Mouse (Mus musculus): ENCODE measurements around the gene Eif2b5. TPM values are rescaled to one million over a fixed set of nuclear protein-coding genes. Genes with fewer than 3 reads are reported as not detected.

The Eif2b5 gene
- polyA plus RNA-seq, 1 experiment from 2014 or later, result 121 TPM

GRCm38 (mm10) chr16:20548096-20548948, 49.7 kb downstream of the Eif2b5 start, which contains the start of gene Abcf3:
Gene Abcf3 (plus strand): TSS chr16:20548577.
- Histone ChIP-seq H3K27me3 (ENCODE audit: insufficient read depth, low read length) (no peaks in the 10 kb centered on the region), H3K36me3 (ENCODE audit: insufficient read depth, low read length) (peaks cover 56% of the 10 kb centered on the region), H3K9me3 (ENCODE audit: low read length) (no peaks in the 10 kb centered on the region), H3K4me3 (ENCODE audit: low read length) (peak within 1 kb of the TSS; percentile 91), H3K27ac (ENCODE audit: low read length) (peak within 1 kb of the TSS; percentile 85), H3K9ac (replicated peaks; ENCODE audit: low read length) (peak within 1 kb of the TSS; percentile 84), H3K4me1 (ENCODE audit: insufficient read depth, low read length) (peaks cover 12% of the 10 kb centered on the region), H3K4me2 (replicated peaks; ENCODE audit: low read depth, low read length) (peak within 1 kb of the TSS; percentile 83)
- WGBS, result under 1% methylated on average over 56 of the region's 56 CpGs
- ATAC-seq (ENCODE audit: low FRiP score, low TSS enrichment), result peak; percentile 99

- no peaks in the 10 kb centered on the region for H3K9me3 ChIP-seq (ENCODE audit: low read length)
These were observed 50.5 kb downstream of the Eif2b5 start for GRCm38 (mm10) chr16:20549161-20549560.

DNA sequence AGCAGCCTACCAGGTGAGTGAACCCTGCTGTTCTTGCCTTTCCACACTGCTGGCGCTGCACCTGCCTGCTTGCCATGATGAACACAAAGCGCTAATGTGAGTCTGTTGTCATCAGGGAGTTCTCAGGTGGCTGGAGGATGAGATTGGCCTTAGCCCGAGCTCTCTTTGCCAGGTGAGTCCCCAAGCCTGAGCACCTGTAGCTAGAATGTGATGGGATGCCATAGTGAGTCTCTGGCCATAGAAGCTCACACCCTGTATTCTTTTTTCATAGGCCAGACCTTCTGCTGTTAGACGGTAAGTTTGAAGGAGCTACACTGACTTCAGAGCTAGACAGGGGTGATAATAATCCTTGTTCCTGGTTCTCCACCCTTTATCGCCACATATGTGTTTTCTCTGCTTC, 53.1 kb downstream of the Eif2b5 start:
- 95% methylated on average over 5 of the region's 5 CpGs for WGBS
- H3K27me3 ChIP-seq (ENCODE audit: insufficient read depth, low read length), result no peaks in the 10 kb centered on the region
- ATAC-seq (ENCODE audit: low FRiP score, low TSS enrichment), result no peak
- H3K4me3 ChIP-seq (ENCODE audit: low read length), result no peak overlapping the region
- peaks cover 12% of the 10 kb centered on the region for H3K4me1 ChIP-seq (ENCODE audit: insufficient read depth, low read length)
- H3K36me3 ChIP-seq (ENCODE audit: insufficient read depth, low read length), result peaks cover 51% of the 10 kb centered on the region
- no peaks in the 10 kb centered on the region for H3K9me3 ChIP-seq (ENCODE audit: low read length)
- no peak overlapping the region for H3K9ac ChIP-seq (replicated peaks; ENCODE audit: low read length)
- H3K4me2 ChIP-seq (replicated peaks; ENCODE audit: low read depth, low read length), result no peak overlapping the region
- no peak overlapping the region for H3K27ac ChIP-seq (ENCODE audit: low read length)

More at GRCm38 (mm10) chr16:20549161-20549560, 50.5 kb downstream of the Eif2b5 start:
- Histone ChIP-seq H3K4me2 (replicated peaks; ENCODE audit: low read depth, low read length) (peak overlapping the region; percentile 80), H3K27me3 (ENCODE audit: insufficient read depth, low read length) (no peaks in the 10 kb centered on the region), H3K4me3 (ENCODE audit: low read length) (peak overlapping the region; percentile 91), H3K27ac (ENCODE audit: low read length) (no peak overlapping the region), H3K9ac (replicated peaks; ENCODE audit: low read length) (peak overlapping the region; percentile 77), H3K36me3 (ENCODE audit: insufficient read depth, low read length) (peaks cover 57% of the 10 kb centered on the region), H3K4me1 (ENCODE audit: insufficient read depth, low read length) (peaks cover 12% of the 10 kb centered on the region)
- ATAC-seq (ENCODE audit: low FRiP score, low TSS enrichment), result no peak
- WGBS, result 40% methylated on average over 9 of the region's 9 CpGs

DNA sequence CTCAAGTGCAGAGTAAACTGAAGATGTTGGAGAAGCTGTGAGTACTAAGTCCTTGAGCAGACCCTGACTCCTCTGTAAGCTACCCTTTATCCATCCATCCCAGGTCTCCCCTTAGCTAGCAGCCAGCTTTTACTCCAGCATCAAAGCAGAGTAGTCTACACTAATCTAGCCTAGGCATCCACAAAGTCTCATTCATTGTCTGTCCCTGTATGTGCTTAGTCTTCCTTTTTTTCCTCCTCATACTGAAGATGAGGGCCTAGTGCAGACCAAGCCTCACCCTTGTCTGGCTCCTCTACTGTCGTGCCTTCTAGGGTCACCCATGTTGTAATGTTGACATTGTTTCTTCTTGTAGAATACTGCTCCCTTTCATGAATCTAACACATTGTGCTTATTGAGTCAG, 54.0 kb downstream of the Eif2b5 start:
- no peak overlapping the region for H3K4me3 ChIP-seq (ENCODE audit: low read length)
- no peak overlapping the region for H3K9ac ChIP-seq (replicated peaks; ENCODE audit: low read length)
- 93% methylated on average over 1 of the region's 1 CpGs for WGBS
- H3K36me3 ChIP-seq (ENCODE audit: insufficient read depth, low read length), result peaks cover 55% of the 10 kb centered on the region
- peaks cover 10% of the 10 kb centered on the region for H3K4me1 ChIP-seq (ENCODE audit: insufficient read depth, low read length)
- no peaks in the 10 kb centered on the region for H3K9me3 ChIP-seq (ENCODE audit: low read length)
- no peak overlapping the region for H3K27ac ChIP-seq (ENCODE audit: low read length)
- H3K27me3 ChIP-seq (ENCODE audit: insufficient read depth, low read length), result no peaks in the 10 kb centered on the region
- H3K4me2 ChIP-seq (replicated peaks; ENCODE audit: low read depth, low read length), result no peak overlapping the region
- ATAC-seq (ENCODE audit: low FRiP score, low TSS enrichment), result no peak

DNA sequence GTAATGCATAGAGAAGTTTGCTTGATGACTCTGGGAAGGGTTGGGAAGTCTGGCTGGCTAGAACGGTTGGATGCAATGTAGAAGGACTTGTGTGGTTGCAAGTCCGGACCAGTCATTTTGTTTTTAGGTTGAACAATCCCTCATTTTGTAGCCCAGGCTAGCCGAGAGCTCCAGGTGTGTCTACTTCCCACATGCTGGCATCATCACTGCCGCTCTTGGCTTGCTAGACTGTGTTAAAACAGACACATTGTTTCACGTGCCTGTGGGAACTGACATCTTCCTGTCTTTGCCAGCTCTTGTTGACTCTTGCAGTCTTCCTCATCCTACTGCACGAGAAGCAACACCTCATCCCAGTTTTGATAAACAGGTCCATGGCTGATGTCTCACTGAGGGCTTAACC, 56.4 kb downstream of the Eif2b5 start:
- no peak for ATAC-seq (ENCODE audit: low FRiP score, low TSS enrichment)
- Histone ChIP-seq H3K9me3 (ENCODE audit: low read length) (no peaks in the 10 kb centered on the region), H3K9ac (replicated peaks; ENCODE audit: low read length) (no peak overlapping the region), H3K27me3 (ENCODE audit: insufficient read depth, low read length) (no peaks in the 10 kb centered on the region), H3K36me3 (ENCODE audit: insufficient read depth, low read length) (peaks cover 74% of the 10 kb centered on the region), H3K27ac (ENCODE audit: low read length) (no peak overlapping the region), H3K4me2 (replicated peaks; ENCODE audit: low read depth, low read length) (no peak overlapping the region), H3K4me1 (ENCODE audit: insufficient read depth, low read length) (no peaks in the 10 kb centered on the region), H3K4me3 (ENCODE audit: low read length) (no peak overlapping the region)
- 90% methylated on average over 6 of the region's 6 CpGs for WGBS

DNA sequence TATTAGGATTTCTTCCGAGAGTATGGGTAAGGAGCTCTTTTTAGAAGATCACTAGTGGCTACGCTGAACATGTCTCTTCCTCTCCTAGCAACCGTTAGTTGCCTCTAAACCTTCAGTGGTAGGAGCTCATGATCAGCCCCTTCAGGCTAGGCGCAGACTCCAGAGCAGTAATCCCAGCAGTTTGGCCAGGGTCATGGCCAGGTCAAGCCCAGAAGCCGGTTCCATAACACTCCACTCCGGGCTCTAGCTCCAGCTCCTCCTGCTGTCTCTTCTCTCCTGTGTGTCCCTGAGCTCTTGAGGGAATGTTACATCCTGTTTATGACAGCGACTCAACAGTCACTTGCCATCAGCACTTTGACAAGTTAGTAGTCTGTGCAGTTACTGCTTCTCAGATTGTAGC, 58.8 kb downstream of the Eif2b5 start:
- Histone ChIP-seq H3K27ac (ENCODE audit: low read length) (no peak overlapping the region), H3K4me3 (ENCODE audit: low read length) (no peak overlapping the region), H3K36me3 (ENCODE audit: insufficient read depth, low read length) (peaks cover 76% of the 10 kb centered on the region), H3K4me1 (ENCODE audit: insufficient read depth, low read length) (no peaks in the 10 kb centered on the region), H3K9ac (replicated peaks; ENCODE audit: low read length) (no peak overlapping the region), H3K9me3 (ENCODE audit: low read length) (no peaks in the 10 kb centered on the region), H3K27me3 (ENCODE audit: insufficient read depth, low read length) (no peaks in the 10 kb centered on the region), H3K4me2 (replicated peaks; ENCODE audit: low read depth, low read length) (no peak overlapping the region)
- no peak for ATAC-seq (ENCODE audit: low FRiP score, low TSS enrichment)
- 56% methylated on average over 7 of the region's 7 CpGs for WGBS

Other genes starting within 250 kb of the Eif2b5 start
- 86.1 and 91.2 TPM in 2 replicates for gene Parl, start 196.4 kb upstream of the Eif2b5 start, polyA plus RNA-seq (2015; fragmentation: Nextera tagmentation; extraction: Ambion mirVana)
- not detected in 2 replicates for gene Cyp2ab1, start 173.4 kb upstream of the Eif2b5 start, polyA plus RNA-seq (2015; fragmentation: Nextera tagmentation; extraction: Ambion mirVana)
- gene Abcc5, start 72.4 kb upstream of the Eif2b5 start, polyA plus RNA-seq (2015; fragmentation: Nextera tagmentation; extraction: Ambion mirVana), result 66.9 and 68.1 TPM in 2 replicates
- 20.6 and 31.7 TPM in 2 replicates for gene Dvl3, start 18.2 kb downstream of the Eif2b5 start, polyA plus RNA-seq (2015; fragmentation: Nextera tagmentation; extraction: Ambion mirVana)
- 691 and 699 TPM in 2 replicates for gene Ap2m1, start 36.7 kb downstream of the Eif2b5 start, polyA plus RNA-seq (2015; fragmentation: Nextera tagmentation; extraction: Ambion mirVana)
- 64.8 and 75.2 TPM in 2 replicates for gene Abcf3, start 49.8 kb downstream of the Eif2b5 start, polyA plus RNA-seq (2015; fragmentation: Nextera tagmentation; extraction: Ambion mirVana)
- gene Vwa5b2, start 90.7 kb downstream of the Eif2b5 start, polyA plus RNA-seq (2015; fragmentation: Nextera tagmentation; extraction: Ambion mirVana), result 0.69 and 2.0 TPM in 2 replicates
- gene Eef1akmt4, start 112.8 kb downstream of the Eif2b5 start, polyA plus RNA-seq (2015; fragmentation: Nextera tagmentation; extraction: Ambion mirVana), result 33.3 and 37.4 TPM in 2 replicates
- gene Gm49333, start 112.8 kb downstream of the Eif2b5 start, polyA plus RNA-seq (2015; fragmentation: Nextera tagmentation; extraction: Ambion mirVana), result not detected in 2 replicates
- 44.7 and 49.5 TPM in 2 replicates for gene Alg3, start 112.9 kb downstream of the Eif2b5 start, polyA plus RNA-seq (2015; fragmentation: Nextera tagmentation; extraction: Ambion mirVana)
- gene Camk2n2, start 122.5 kb downstream of the Eif2b5 start, polyA plus RNA-seq (2015; fragmentation: Nextera tagmentation; extraction: Ambion mirVana), result 0.45 and 0.84 TPM in 2 replicates
- gene Ece2, start 131.0 kb downstream of the Eif2b5 start, polyA plus RNA-seq (2015; fragmentation: Nextera tagmentation; extraction: Ambion mirVana), result 3.5 and 3.6 TPM in 2 replicates
- 377 and 378 TPM in 2 replicates for gene Psmd2, start 152.8 kb downstream of the Eif2b5 start, polyA plus RNA-seq (2015; fragmentation: Nextera tagmentation; extraction: Ambion mirVana)
- 183 and 193 TPM in 2 replicates for gene Eif4g1, start 169.5 kb downstream of the Eif2b5 start, polyA plus RNA-seq (2015; fragmentation: Nextera tagmentation; extraction: Ambion mirVana)
- 7.6 and 8.0 TPM in 2 replicates for gene Fam131a, start 194.4 kb downstream of the Eif2b5 start, polyA plus RNA-seq (2015; fragmentation: Nextera tagmentation; extraction: Ambion mirVana)
- 107 and 119 TPM in 2 replicates for gene Polr2h, start 218.8 kb downstream of the Eif2b5 start, polyA plus RNA-seq (2015; fragmentation: Nextera tagmentation; extraction: Ambion mirVana)
- gene Clcn2, start 218.9 kb downstream of the Eif2b5 start, polyA plus RNA-seq (2015; fragmentation: Nextera tagmentation; extraction: Ambion mirVana), result 18.7 and 20.1 TPM in 2 replicates
- 5.4 and 5.9 TPM in 2 replicates for gene Chrd, start 234.3 kb downstream of the Eif2b5 start, polyA plus RNA-seq (2015; fragmentation: Nextera tagmentation; extraction: Ambion mirVana)
- 1.2 and 2.0 TPM in 2 replicates for gene Thpo, start 235.7 kb downstream of the Eif2b5 start, polyA plus RNA-seq (2015; fragmentation: Nextera tagmentation; extraction: Ambion mirVana)

Measured in kidney, embryonic 16.5 days (tissue).